Comparison of ENCODE assay signal across 22 mouse cellular contexts in genomic region chr14:118282917-118283316, GRCm38 (mm10). TPM values are rescaled to one million over a fixed set of nuclear protein-coding genes. Genes with fewer than 3 reads are reported as not detected.
DNase-seq lines count a peak whose midpoint lies in the region; ATAC-seq and TF ChIP-seq lines count a peak whose summit lies in the region.
"Had no signal": no experiment of that assay in that cellular context is flagged by ENCODE, and none has a peak within 500 bp of the region (broad histone marks: within the 10 kb centered on the region; RNA-seq: fewer than 3 reads in every experiment).

No protein-coding gene starts in this region.

- H3K4me2 ChIP-seq in lung, embryonic 14.5 days = no peak overlapping the region
- no peak overlapping the region for H3K4me2 ChIP-seq in stomach, postnatal 0 days (replicated peaks; ENCODE audit: low read depth)
- H3K4me2 ChIP-seq: embryonic facial prominence, embryonic 12.5 days; hindbrain, embryonic 15.5 days; midbrain, embryonic 11.5 days had no signal

- no peak overlapping the region for H3K4me3 ChIP-seq in lung, embryonic 14.5 days (ENCODE audit: low read depth, low read length)
- H3K4me3 ChIP-seq in stomach, postnatal 0 days (ENCODE audit: low read depth, low read length) = no peak overlapping the region
- H3K4me3 ChIP-seq: embryonic facial prominence, embryonic 12.5 days; heart, adult 2 months; hindbrain, embryonic 15.5 days had no signal

- H3K36me3 ChIP-seq in lung, embryonic 14.5 days (ENCODE audit: insufficient read depth) = no peaks in the 10 kb centered on the region
- no peaks in the 10 kb centered on the region for H3K36me3 ChIP-seq in stomach, postnatal 0 days (ENCODE audit: control insufficient read depth, insufficient read depth, low read length)
- H3K36me3 ChIP-seq: embryonic facial prominence, embryonic 12.5 days; hindbrain, embryonic 15.5 days had no signal

- no peaks in the 10 kb centered on the region for H3K27me3 ChIP-seq in lung, embryonic 14.5 days (ENCODE audit: insufficient read depth, low read length)
- no peaks in the 10 kb centered on the region for H3K27me3 ChIP-seq in stomach, postnatal 0 days (ENCODE audit: control insufficient read depth, insufficient read depth, low read length)
- H3K27me3 ChIP-seq: embryonic facial prominence, embryonic 12.5 days; hindbrain, embryonic 15.5 days had no signal

- no peak for TF ChIP-seq CTCF in lung, embryonic 14.5 days (IDR thresholded peaks at IDR 0.05; ENCODE audit: low read depth)
- TF ChIP-seq CTCF in stomach, postnatal 0 days (IDR thresholded peaks at IDR 0.05; ENCODE audit: low read depth) = no peak

- no peak for TF ChIP-seq EP300 in stomach, postnatal 0 days (optimal IDR thresholded peaks at IDR 0.05)

- 62% methylated on average over 14 of the region's 14 CpGs for WGBS in lung, embryonic 14.5 days
- WGBS in stomach, postnatal 0 days = 45% methylated on average over 14 of the region's 14 CpGs

- H3K9ac ChIP-seq in lung, embryonic 14.5 days = no peak overlapping the region
- no peak overlapping the region for H3K9ac ChIP-seq in stomach, postnatal 0 days (ENCODE audit: low read length)
- H3K9ac ChIP-seq: embryonic facial prominence, embryonic 12.5 days; hindbrain, embryonic 15.5 days had no signal

- H3K9me3 ChIP-seq in lung, embryonic 14.5 days (ENCODE audit: low read depth, low read length) = no peaks in the 10 kb centered on the region
- no peaks in the 10 kb centered on the region for H3K9me3 ChIP-seq in stomach, postnatal 0 days (ENCODE audit: control insufficient read depth, low read length)

- peak; percentile 44; the same call in 1 of the 2 replicates for ATAC-seq in lung, embryonic 14.5 days (ENCODE audit: insufficient read depth)
- ATAC-seq in stomach, postnatal 0 days (ENCODE audit: low FRiP score, low TSS enrichment) = peak; percentile 91
- no peak for ATAC-seq in cerebellum, adult (ENCODE audit: insufficient number of reproducible peaks, low FRiP score, low TSS enrichment)

- no peak overlapping the region for H3K27ac ChIP-seq in lung, embryonic 14.5 days (ENCODE audit: low read depth)
- H3K27ac ChIP-seq in stomach, postnatal 0 days (replicated peaks) = no peak overlapping the region
- H3K27ac ChIP-seq: embryonic facial prominence, embryonic 12.5 days; heart, adult 2 months; hindbrain, embryonic 15.5 days had no signal

- peak; percentile 63 for DNase-seq in lung, embryonic 14.5 days
- DNase-seq in lung, postnatal 4 days = no peak
- peak; percentile 70 for DNase-seq in kidney, adult 11 months
- peak; percentile 57 for DNase-seq in kidney, postnatal 14 days
- peak; percentile 75 for DNase-seq in stomach, postnatal 0 days (ENCODE audit: low spot score)
- no peak for DNase-seq in thymus, postnatal 4 days
- no peak for DNase-seq in adrenal gland, adult 2 months
- DNase-seq: adrenal gland, postnatal 25 days; cerebellum, postnatal 25 days; heart, adult 2 months; heart, postnatal 14 days; lung, postnatal 10 days had no signal

- H3K4me1 ChIP-seq in lung, embryonic 14.5 days (ENCODE audit: insufficient read depth) = no peaks in the 10 kb centered on the region
- no peaks in the 10 kb centered on the region for H3K4me1 ChIP-seq in stomach, postnatal 0 days (replicated peaks; ENCODE audit: control insufficient read depth, insufficient read depth)
- H3K4me1 ChIP-seq: embryonic facial prominence, embryonic 12.5 days; hindbrain, embryonic 15.5 days had no signal

RNA-seq across cellular contexts. Expression of gene Gm9376, which starts 16.2 kb away (rescaled TPM):
- polyA plus RNA-seq in lung, embryonic 14.5 days (2014; fragmentation: Nextera tagmentation; extraction: Ambion mirVana) = not detected in 2 replicates
- polyA plus RNA-seq in stomach, postnatal 0 days (2015; fragmentation: Nextera tagmentation; extraction: Ambion mirVana) = not detected in 2 replicates
- total RNA-seq in adrenal gland, adult 2 months (2021) = not detected
- not detected in 2 replicates for polyA plus RNA-seq in adrenal gland, adult 2 months (2012; rRNA removed)
- total RNA-seq: adrenal gland, postnatal 25 days; heart, adult 2 months; heart, postnatal 14 days; layer of hippocampus, postnatal 10 days; left cerebral cortex, postnatal 36 days; neutrophil, adult 5-6 weeks had no signal
- polyA plus RNA-seq: embryonic facial prominence, embryonic 12.5 days; forebrain, embryonic 11.5 days; heart, adult 2 months; hindbrain, embryonic 15.5 days; midbrain, embryonic 11.5 days; spleen, adult 2 months; thymus, postnatal 0 days had no signal

RNA-seq across cellular contexts. Expression of gene Sox21, which starts 46.1 kb away (rescaled TPM):
- 1.2 and 1.4 TPM in 2 replicates for polyA plus RNA-seq in lung, embryonic 14.5 days (2014; fragmentation: Nextera tagmentation; extraction: Ambion mirVana)
- 6.8 and 7.9 TPM in 2 replicates for polyA plus RNA-seq in stomach, postnatal 0 days (2015; fragmentation: Nextera tagmentation; extraction: Ambion mirVana)
- not detected for total RNA-seq in adrenal gland, adult 2 months (2021)
- 0.17 and 0.23 TPM in 2 replicates for polyA plus RNA-seq in adrenal gland, adult 2 months (2012; rRNA removed)
- total RNA-seq: adrenal gland, postnatal 25 days; heart, adult 2 months; neutrophil, adult 5-6 weeks had no signal
- polyA plus RNA-seq: spleen, adult 2 months had no signal

Comparison
In these comparisons a context has a peak if more than half of its experiments do, and no peak if none do; other contexts are left out.
1. DNase-seq: peak in lung, embryonic 14.5 days (single experiment), kidney, adult 11 months (single experiment), kidney, postnatal 14 days (single experiment) and stomach, postnatal 0 days (single experiment); none in lung, postnatal 4 days (0 of 2), thymus, postnatal 4 days (single experiment) and adrenal gland, adult 2 months (single experiment).